Mouse (Mus musculus): ENCODE measurements around the gene Begain. TPM values are rescaled to one million over a fixed set of nuclear protein-coding genes. Genes with fewer than 3 reads are reported as not detected.

The Begain gene
- polyA plus RNA-seq, 1 experiment from 2014 or later: 16.2 TPM

DNA sequence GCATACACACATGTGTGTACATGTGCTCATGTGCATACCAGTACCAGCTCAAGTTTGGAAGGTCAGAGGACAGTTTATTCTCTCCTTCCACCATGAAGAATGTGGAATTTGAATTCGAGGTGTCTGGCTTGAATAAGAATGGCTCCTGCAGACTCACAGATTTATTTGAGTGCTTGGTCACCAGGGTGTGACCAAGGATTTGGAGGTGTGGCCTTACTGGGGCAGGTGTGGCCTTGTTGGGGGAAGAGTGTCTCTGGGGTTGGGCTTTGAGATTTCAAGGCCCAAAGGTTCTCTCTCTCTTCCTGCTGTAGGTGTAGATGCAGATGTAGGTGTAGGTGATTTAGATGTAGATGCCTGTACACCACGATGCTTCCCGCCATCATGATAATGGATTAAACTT lies 15.5 kb upstream of the Begain start:
- H3K4me3 ChIP-seq (replicated peaks): no peak overlapping the region
- WGBS: 79% methylated on average over 3 of the region's 3 CpGs
- H3K9me3 ChIP-seq: no peaks in the 10 kb centered on the region
- H3K4me1 ChIP-seq (replicated peaks): peaks cover 11% of the 10 kb centered on the region
- H3K4me2 ChIP-seq (replicated peaks): no peak overlapping the region
- H3K27me3 ChIP-seq: no peaks in the 10 kb centered on the region
- no peaks in the 10 kb centered on the region for H3K36me3 ChIP-seq
- no peak for ATAC-seq
- no peak overlapping the region for H3K27ac ChIP-seq
- H3K9ac ChIP-seq (replicated peaks): no peak overlapping the region

DNA sequence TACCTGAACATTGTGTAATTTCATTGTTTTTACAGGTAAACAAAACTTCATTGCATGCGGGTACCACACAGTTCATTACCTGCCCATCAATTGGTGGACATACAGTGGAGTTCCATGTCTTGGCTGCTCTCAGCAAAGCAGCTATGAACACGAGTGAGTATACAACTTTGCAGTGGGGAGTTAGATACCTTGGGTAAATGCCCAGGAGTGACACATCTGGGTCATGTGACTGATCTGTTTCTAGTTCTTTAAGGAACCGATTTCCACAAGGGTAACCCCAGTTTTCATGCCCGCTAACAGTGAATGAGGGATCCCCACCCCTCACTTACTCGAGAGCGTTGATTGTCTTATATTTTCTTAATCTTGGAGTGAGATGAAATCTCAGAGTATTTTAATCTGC lies 9.0 kb upstream of the Begain start:
- no peaks in the 10 kb centered on the region for H3K36me3 ChIP-seq
- H3K4me1 ChIP-seq (replicated peaks): no peaks in the 10 kb centered on the region
- H3K27ac ChIP-seq: no peak overlapping the region
- no peak overlapping the region for H3K4me2 ChIP-seq (replicated peaks)
- WGBS: 86% methylated on average over 6 of the region's 6 CpGs
- no peaks in the 10 kb centered on the region for H3K9me3 ChIP-seq
- H3K4me3 ChIP-seq (replicated peaks): no peak overlapping the region
- no peak for ATAC-seq
- no peaks in the 10 kb centered on the region for H3K27me3 ChIP-seq
- no peak overlapping the region for H3K9ac ChIP-seq (replicated peaks)

DNA sequence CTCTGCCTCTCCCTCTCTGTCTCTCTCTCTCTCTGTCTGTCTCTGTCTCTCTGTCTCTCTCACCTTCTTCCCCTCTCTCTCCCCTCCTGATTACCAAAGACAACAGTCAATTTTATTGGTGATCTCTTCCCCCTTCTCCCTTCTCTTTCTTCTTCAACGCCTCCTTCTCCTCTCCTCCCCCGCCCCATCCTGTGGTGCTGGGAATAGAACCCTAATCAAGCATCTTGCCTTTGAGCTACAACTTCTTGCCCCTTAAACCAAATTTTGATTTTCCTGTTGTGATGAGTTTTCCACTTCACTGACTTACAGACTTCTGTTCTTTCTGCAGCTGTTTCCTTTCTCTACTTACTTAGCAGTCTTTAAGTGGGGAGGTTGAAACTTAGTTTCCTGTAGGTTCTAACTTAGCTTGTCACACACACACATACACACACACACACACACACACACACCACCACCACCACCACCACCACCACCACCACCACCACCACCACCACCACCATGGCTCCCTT lies 6.8 kb upstream of the Begain start:
- ATAC-seq: no peak
- WGBS: 90% methylated on average over 2 of the region's 2 CpGs
- no peaks in the 10 kb centered on the region for H3K36me3 ChIP-seq

GRCm38 (mm10) chr12:109074106-109074505 lies 6.1 kb upstream of the Begain start:
- peaks cover 11% of the 10 kb centered on the region; the same call in 1 of the 2 replicates for H3K27me3 ChIP-seq
- no peak overlapping the region for H3K9ac ChIP-seq (replicated peaks)
- ATAC-seq: no peak
- H3K4me1 ChIP-seq (replicated peaks): 0 out of 2 replicates have a peak, but pooled peaks cover 2% of the 10 kb centered on the region
- H3K9me3 ChIP-seq: no peaks in the 10 kb centered on the region
- no peak overlapping the region for H3K4me3 ChIP-seq (replicated peaks)
- no peak overlapping the region for H3K4me2 ChIP-seq (replicated peaks)
- WGBS: 89% methylated on average over 6 of the region's 6 CpGs
- no peaks in the 10 kb centered on the region for H3K36me3 ChIP-seq
- no peak overlapping the region for H3K27ac ChIP-seq

More for the DNA sequence above, 6.8 kb upstream of the Begain start:
- Histone ChIP-seq H3K27ac (no peak overlapping the region), H3K4me1 (replicated peaks) (no peaks in the 10 kb centered on the region), H3K9me3 (no peaks in the 10 kb centered on the region), H3K4me3 (replicated peaks) (no peak overlapping the region), H3K27me3 (peaks cover 4% of the 10 kb centered on the region; the same call in 1 of the 2 replicates), H3K4me2 (replicated peaks) (no peak overlapping the region), H3K9ac (replicated peaks) (no peak overlapping the region)

DNA sequence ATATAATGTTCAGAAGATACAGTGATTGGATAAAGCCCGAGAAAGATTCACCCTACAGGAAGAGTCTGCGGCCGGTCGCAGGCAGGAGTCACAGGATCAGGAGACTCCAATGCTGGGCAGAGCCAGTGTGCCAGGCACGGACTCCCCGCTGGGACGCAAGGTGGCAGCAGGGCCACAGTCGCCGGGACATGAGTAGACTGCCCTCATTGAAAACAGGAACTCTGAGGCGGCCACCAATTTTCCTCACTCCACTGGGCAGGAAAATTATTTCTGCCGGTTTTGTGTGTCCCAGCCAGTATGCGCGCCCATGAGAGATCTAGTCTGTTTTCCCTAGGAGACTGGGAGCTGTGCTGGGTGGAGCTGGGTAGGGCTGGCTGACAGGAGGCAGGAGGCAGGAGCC lies 3.2 kb upstream of the Begain start:
- Histone ChIP-seq H3K36me3 (no peaks in the 10 kb centered on the region), H3K27me3 (peaks cover 14% of the 10 kb centered on the region; the same call in 1 of the 2 replicates), H3K9me3 (no peaks in the 10 kb centered on the region), H3K4me2 (replicated peaks) (no peak overlapping the region), H3K4me1 (replicated peaks) (peaks cover 13% of the 10 kb centered on the region), H3K27ac (no peak overlapping the region), H3K9ac (replicated peaks) (no peak overlapping the region), H3K4me3 (replicated peaks) (no peak overlapping the region)
- 87% methylated on average over 13 of the region's 13 CpGs for WGBS
- no peak for ATAC-seq

- Histone ChIP-seq H3K4me2 (replicated peaks) (no peak overlapping the region), H3K36me3 (no peaks in the 10 kb centered on the region), H3K9me3 (no peaks in the 10 kb centered on the region), H3K4me3 (replicated peaks) (no peak overlapping the region), H3K4me1 (replicated peaks) (peaks cover 13% of the 10 kb centered on the region), H3K27ac (no peak overlapping the region), H3K27me3 (peaks cover 14% of the 10 kb centered on the region; the same call in 1 of the 2 replicates), H3K9ac (replicated peaks) (no peak overlapping the region)
- 54% methylated on average over 2 of the region's 2 CpGs for WGBS
- no peak for ATAC-seq
Observed at GRCm38 (mm10) chr12:109069751-109070150, 1.7 kb upstream of the Begain start.

DNA sequence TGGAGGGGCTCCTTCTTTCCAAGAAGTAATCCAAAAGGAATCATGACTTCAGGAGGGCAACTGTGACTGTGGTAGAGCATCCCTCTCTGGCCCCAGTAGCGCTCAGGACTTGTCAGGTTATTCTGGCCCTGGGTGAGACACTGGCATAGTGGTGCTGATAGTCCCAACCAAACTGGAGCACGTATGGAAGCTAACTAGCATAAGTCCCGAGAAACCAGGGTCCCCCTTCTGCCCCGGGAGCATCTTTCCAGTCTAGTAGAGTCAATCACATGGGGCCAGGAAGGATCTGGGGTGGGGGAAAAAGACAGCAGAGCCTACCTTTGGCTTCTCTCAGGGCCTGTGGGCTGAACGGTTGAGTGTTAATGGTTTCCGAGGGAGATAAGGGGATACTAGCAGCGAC lies 721 bp upstream of the Begain start:
- Histone ChIP-seq H3K9ac (replicated peaks) (peak overlapping the region; percentile 78), H3K4me2 (replicated peaks) (peak overlapping the region; percentile 80), H3K4me3 (replicated peaks) (peak overlapping the region; percentile 56), H3K4me1 (replicated peaks) (peaks cover 13% of the 10 kb centered on the region), H3K27me3 (peaks cover 14% of the 10 kb centered on the region; the same call in 1 of the 2 replicates), H3K27ac (no peak overlapping the region), H3K9me3 (no peaks in the 10 kb centered on the region), H3K36me3 (no peaks in the 10 kb centered on the region)
- no peak for ATAC-seq
- 79% methylated on average over 7 of the region's 7 CpGs for WGBS

DNA sequence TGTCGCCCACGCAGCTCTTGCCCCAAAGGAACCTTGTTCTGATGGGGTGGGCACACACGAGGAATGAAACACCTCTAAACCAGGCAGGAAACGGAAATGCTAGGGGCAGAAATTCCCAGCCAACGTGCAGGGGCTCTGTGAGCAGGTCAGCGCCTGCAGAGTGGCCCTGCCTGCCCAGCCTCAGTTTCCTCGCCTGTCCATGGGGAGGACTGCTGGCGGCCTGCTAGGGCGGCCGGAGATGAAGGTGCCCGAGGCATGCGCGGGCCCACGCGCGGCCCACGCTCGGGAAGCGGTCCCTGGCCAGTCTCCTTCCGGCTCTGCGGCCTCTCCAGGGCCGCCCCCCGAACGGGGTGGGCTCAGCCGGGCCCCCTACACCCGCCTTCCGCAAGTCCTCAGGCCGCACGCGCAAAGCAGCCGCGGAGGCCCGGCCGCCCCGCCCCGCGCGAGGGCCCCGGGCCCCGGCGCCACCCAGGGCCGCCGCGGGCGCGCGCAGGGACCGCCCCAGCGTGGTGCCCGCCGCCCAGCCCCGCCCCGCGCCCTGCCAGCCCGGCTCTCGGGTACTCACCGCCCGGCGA lies 369 bp downstream of the Begain start:
- peaks cover 14% of the 10 kb centered on the region; the same call in 1 of the 2 replicates for H3K27me3 ChIP-seq
- H3K36me3 ChIP-seq: no peaks in the 10 kb centered on the region
- no peaks in the 10 kb centered on the region for H3K9me3 ChIP-seq
- WGBS: 3% methylated on average over 35 of the region's 59 CpGs
- peaks cover 13% of the 10 kb centered on the region for H3K4me1 ChIP-seq (replicated peaks)
- H3K4me3 ChIP-seq (replicated peaks): peak overlapping the region; percentile 56
- peak overlapping the region; percentile 80 for H3K4me2 ChIP-seq (replicated peaks)
- peak; percentile 84 for ATAC-seq
- peak overlapping the region; percentile 78 for H3K9ac ChIP-seq (replicated peaks)
- peak overlapping the region; percentile 39; the same call in 1 of the 2 replicates for H3K27ac ChIP-seq

DNA sequence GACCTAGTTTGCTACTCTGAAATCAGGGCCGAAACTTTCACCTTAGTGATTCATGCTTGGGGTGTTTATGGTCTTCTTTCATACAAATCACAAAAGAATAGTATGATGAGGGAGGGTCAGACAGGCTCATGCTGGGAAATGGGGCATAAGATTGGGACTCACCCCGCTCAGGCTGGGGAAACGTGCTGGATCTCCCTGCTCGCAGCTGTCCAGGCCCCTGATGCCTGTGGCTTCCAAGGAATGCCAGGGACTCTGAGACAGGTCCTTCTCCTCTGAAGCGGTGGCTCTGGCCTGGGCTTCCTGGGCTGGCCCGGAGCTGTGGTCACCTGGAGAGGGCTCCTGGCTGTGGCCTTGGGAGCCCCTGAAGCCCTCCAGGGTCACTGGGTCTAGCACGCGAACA lies 9.4 kb downstream of the Begain start:
- no peak overlapping the region for H3K9ac ChIP-seq (replicated peaks)

GRCm38 (mm10) chr12:109057736-109058135 lies 10.3 kb downstream of the Begain start:
- Histone ChIP-seq H3K9me3 (no peaks in the 10 kb centered on the region), H3K4me2 (replicated peaks) (no peak overlapping the region), H3K9ac (replicated peaks) (no peak overlapping the region), H3K27ac (no peak overlapping the region), H3K4me1 (replicated peaks) (peaks cover 24% of the 10 kb centered on the region), H3K27me3 (peaks cover 41% of the 10 kb centered on the region), H3K36me3 (no peaks in the 10 kb centered on the region), H3K4me3 (replicated peaks) (no peak overlapping the region)
- 85% methylated on average over 4 of the region's 4 CpGs for WGBS
- no peak for ATAC-seq

More for the DNA sequence above, 9.4 kb downstream of the Begain start:
- peaks cover 31% of the 10 kb centered on the region for H3K27me3 ChIP-seq
- no peak overlapping the region for H3K4me2 ChIP-seq (replicated peaks)
- H3K27ac ChIP-seq: no peak overlapping the region
- WGBS: 80% methylated on average over 8 of the region's 8 CpGs
- H3K4me3 ChIP-seq (replicated peaks): no peak overlapping the region
- no peaks in the 10 kb centered on the region for H3K9me3 ChIP-seq
- no peaks in the 10 kb centered on the region for H3K36me3 ChIP-seq
- no peak for ATAC-seq
- H3K4me1 ChIP-seq (replicated peaks): peaks cover 15% of the 10 kb centered on the region

- Histone ChIP-seq H3K27me3 (peaks cover 77% of the 10 kb centered on the region), H3K36me3 (no peaks in the 10 kb centered on the region), H3K4me2 (replicated peaks) (peak overlapping the region; percentile 88), H3K4me3 (replicated peaks) (peak overlapping the region; percentile 50), H3K9ac (replicated peaks) (peak overlapping the region; percentile 65), H3K4me1 (replicated peaks) (peaks cover 31% of the 10 kb centered on the region), H3K27ac (no peak overlapping the region), H3K9me3 (no peaks in the 10 kb centered on the region)
- peak; percentile 18; the same call in 1 of the 2 replicates for ATAC-seq
- WGBS: under 1% methylated on average over 98 of the region's 105 CpGs
Observed at GRCm38 (mm10) chr12:109053020-109053806, 14.8 kb downstream of the Begain start.

GRCm38 (mm10) chr12:109049949-109050348 lies 18.1 kb downstream of the Begain start:
- no peaks in the 10 kb centered on the region for H3K9me3 ChIP-seq
- H3K4me3 ChIP-seq (replicated peaks): no peak overlapping the region
- no peak for ATAC-seq
- H3K27me3 ChIP-seq: peaks cover 59% of the 10 kb centered on the region
- peaks cover 28% of the 10 kb centered on the region for H3K4me1 ChIP-seq (replicated peaks)
- H3K27ac ChIP-seq: no peak overlapping the region
- no peak overlapping the region for H3K4me2 ChIP-seq (replicated peaks)
- 90% methylated on average over 4 of the region's 4 CpGs for WGBS
- no peaks in the 10 kb centered on the region for H3K36me3 ChIP-seq
- no peak overlapping the region for H3K9ac ChIP-seq (replicated peaks)
